Mouse (Mus musculus) liver, embryonic 12.5 days (tissue): Measurements from ENCODE around the gene Gpc1. TPM values are rescaled to one million over a fixed set of nuclear protein-coding genes. Genes with fewer than 3 reads are reported as not detected.
A peak's percentile ranks its signal among the peaks of the same experiment; 100 is the strongest.

Experiments
- ATAC-seq: fragments of 200-750 bp; cut with Nextera tagmentation; 2 replicates; pipeline ENCODE4 v1.8.0; 2017; ENCODE audit warnings: moderate number of reproducible peaks, mild to moderate bottlenecking, moderate library complexity
- H3K27ac ChIP-seq: fragments of 300-500 bp; sonication (generic); 2 replicates; pipeline ENCODE4 v1.5.1; 2016; ENCODE audit warnings: mild to moderate bottlenecking
- H3K27me3 ChIP-seq: fragments of 300-500 bp; sonication (generic); replicated peaks from 2 replicates; pipeline ENCODE4 v1.6.1; 2016; ENCODE audit warnings: mild to moderate bottlenecking, moderate library complexity
- H3K36me3 ChIP-seq: fragments of 300-500 bp; sonication (generic); 2 replicates; pipeline ENCODE4 v1.6.1; 2016; ENCODE audit warnings: mild to moderate bottlenecking, moderate library complexity
- H3K4me1 ChIP-seq: fragments of 300-500 bp; sonication (generic); 2 replicates; pipeline ENCODE4 v1.6.1; 2016
- H3K4me2 ChIP-seq: fragments of 300-500 bp; sonication (generic); 2 replicates; pipeline ENCODE4 v1.6.1; 2016; ENCODE audit warnings: mild to moderate bottlenecking, moderate library complexity
- H3K4me3 ChIP-seq: fragments of 300-500 bp; sonication (generic); 2 replicates; pipeline ENCODE4 v1.5.1; 2016; ENCODE audit warnings: mild to moderate bottlenecking, moderate library complexity
- H3K9ac ChIP-seq: fragments of 300-500 bp; sonication (generic); 2 replicates; pipeline ENCODE4 v1.6.1; 2016; ENCODE audit warnings: mild to moderate bottlenecking, moderate library complexity
- H3K9me3 ChIP-seq: fragments of 300-500 bp; sonication (generic); replicated peaks from 2 replicates; pipeline ENCODE4 v1.6.1; 2016; ENCODE audit warnings: mild to moderate bottlenecking, moderate library complexity
- WGBS: fragments of 180-500 bp; shearing (Covaris S2); methylation state at CpG from one replicate; pipeline ENCODE4 v1.1.7; 2016; ENCODE audit not compliant: insufficient replicate concordance; 5-methylcytosine and 5-hydroxymethylcytosine counted together
- microRNA counts: library from miRNA; unstranded; fragments of <30 nt; microRNA quantifications from one replicate; lab custom pipeline; 2017
- microRNA-seq: library from miRNA; unstranded; fragments of <30 nt; microRNA quantifications from one replicate; pipeline ENCODE4, GENCODE M21; 2017
- polyA plus RNA-seq: library from polyadenylated mRNA; unstranded; fragments of >200 nt; fragmentation: Nextera tagmentation; extraction: Ambion mirVana; gene quantifications from 2 replicates; pipeline ENCODE4 v1.2.1, GENCODE M21; 2016

Gene Gpc1
- polyA plus RNA-seq, 1 experiment from 2014 or later: 5.5 TPM

DNA sequence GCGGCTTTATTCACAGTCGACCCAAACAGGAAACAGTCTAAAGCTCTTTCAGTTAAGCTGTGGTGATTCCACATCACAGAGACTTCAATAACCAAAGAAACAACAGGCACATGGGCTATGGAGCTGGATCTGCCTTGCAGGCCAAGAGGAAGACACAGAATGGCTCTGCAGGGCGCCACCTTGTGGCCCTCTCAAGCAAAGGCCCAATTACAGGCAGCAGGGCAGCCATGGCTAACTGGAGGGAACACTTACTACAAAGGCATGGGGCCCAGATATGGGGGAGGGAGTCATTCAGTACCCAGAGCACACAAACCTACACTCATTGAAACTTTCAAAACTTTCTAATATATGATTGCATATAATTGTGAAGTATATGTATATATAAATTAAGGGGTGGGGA is 63.6 kb downstream of the Gpc1 start:
- no peak for ATAC-seq
- H3K36me3 ChIP-seq: no peaks in the 10 kb centered on the region
- H3K9ac ChIP-seq: no peak overlapping the region
- H3K27ac ChIP-seq: no peak overlapping the region
- no peak overlapping the region for H3K4me2 ChIP-seq
- H3K27me3 ChIP-seq: peaks cover 9% of the 10 kb centered on the region
- no peaks in the 10 kb centered on the region for H3K4me1 ChIP-seq
- no peak overlapping the region for H3K4me3 ChIP-seq
- H3K9me3 ChIP-seq: no peaks in the 10 kb centered on the region
- WGBS: 10% methylated on average over 3 of the region's 3 CpGs

DNA sequence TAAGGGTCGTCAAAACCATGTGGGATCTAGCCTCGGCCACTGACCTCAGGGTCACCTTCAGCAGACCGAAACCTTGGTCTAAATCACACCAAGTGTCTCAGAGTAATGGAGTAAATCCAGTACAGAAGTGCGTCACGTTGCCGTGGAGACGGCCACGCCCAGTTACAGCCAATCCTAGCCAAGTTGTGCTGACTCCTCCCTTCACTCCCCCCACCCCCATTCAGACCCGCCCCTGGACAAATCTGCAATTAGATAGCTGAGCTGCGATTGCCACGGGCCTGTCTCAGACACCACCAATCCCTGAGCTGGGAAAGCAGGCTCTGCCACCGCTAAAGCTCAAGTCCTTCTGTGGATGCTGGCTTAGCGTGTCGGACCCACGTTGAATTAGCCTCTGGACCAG is 71.3 kb downstream of the Gpc1 start, which contains the start of gene Ankmy1:
Ankmy1 (minus strand) TSS at position 121 of the 400 bp plus-strand sequence.
- peaks cover 39% of the 10 kb centered on the region for H3K27me3 ChIP-seq
- WGBS: 5% methylated on average over 15 of the region's 15 CpGs
- H3K9ac ChIP-seq: no peak within 1 kb of the TSS
- H3K4me3 ChIP-seq: no peak within 1 kb of the TSS
- H3K4me2 ChIP-seq: peak within 1 kb of the TSS; percentile 29
- no peaks in the 10 kb centered on the region for H3K9me3 ChIP-seq
- H3K36me3 ChIP-seq: no peaks in the 10 kb centered on the region
- peaks cover 18% of the 10 kb centered on the region for H3K4me1 ChIP-seq
- H3K27ac ChIP-seq: no peak within 1 kb of the TSS
- no peak for ATAC-seq

DNA sequence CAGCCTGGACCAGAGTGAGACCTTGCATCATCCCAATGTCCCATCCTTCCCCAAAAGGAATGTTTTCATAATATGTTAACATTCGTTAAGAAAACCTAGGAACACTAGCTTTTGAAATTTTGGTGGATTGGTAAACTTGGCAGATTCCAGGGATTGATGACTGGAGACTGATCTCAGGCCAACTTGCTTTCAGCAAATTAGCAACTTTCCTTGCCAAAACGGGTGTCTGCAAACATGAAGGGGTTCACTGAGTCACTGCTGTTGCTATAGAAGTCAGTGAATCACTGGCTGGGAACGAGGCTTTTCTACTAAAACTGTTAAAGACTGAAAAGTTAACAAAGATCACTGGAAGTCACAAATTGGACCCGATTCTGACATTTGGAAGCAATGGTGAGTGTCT is 72.2 kb downstream of the Gpc1 start:
- H3K36me3 ChIP-seq: no peaks in the 10 kb centered on the region
- peaks cover 27% of the 10 kb centered on the region for H3K4me1 ChIP-seq
- no peak overlapping the region for H3K9ac ChIP-seq
- no peak for ATAC-seq
- no peak overlapping the region for H3K27ac ChIP-seq
- no peak overlapping the region for H3K4me2 ChIP-seq
- H3K9me3 ChIP-seq: no peaks in the 10 kb centered on the region
- peaks cover 39% of the 10 kb centered on the region for H3K27me3 ChIP-seq
- 61% methylated on average over 4 of the region's 4 CpGs for WGBS
- no peak overlapping the region for H3K4me3 ChIP-seq

DNA sequence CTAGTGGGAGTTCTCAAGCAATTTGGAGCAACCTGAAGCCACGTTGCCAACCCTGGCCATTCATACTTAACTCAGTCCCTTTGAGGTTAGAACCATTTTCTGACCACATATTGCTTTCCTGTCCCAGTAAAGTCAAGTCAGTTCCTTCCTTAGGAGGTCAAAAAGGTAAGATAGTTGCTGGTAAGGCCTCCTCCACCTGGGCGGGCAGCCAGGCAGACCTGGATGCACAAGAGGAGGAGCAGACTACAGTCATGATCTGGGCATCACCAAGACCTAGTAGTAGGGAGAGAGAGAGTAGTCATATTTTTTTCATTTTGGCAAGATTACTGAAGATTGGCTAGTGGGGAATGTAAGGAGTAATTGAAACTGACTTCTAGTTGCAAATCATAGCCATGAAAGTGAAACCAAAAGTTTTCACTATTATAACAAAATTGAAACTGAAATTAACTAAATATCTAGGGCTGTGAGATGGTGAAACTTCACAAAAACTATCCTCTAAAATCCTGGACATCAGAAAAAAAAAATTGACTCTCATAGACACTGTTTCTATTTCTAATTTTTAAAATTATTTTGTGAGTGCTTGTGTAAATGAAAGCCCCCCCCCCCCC is 74.4 kb downstream of the Gpc1 start:
- no peak for ATAC-seq
- 64% methylated on average over 2 of the region's 2 CpGs for WGBS
- no peak overlapping the region for H3K27ac ChIP-seq

DNA sequence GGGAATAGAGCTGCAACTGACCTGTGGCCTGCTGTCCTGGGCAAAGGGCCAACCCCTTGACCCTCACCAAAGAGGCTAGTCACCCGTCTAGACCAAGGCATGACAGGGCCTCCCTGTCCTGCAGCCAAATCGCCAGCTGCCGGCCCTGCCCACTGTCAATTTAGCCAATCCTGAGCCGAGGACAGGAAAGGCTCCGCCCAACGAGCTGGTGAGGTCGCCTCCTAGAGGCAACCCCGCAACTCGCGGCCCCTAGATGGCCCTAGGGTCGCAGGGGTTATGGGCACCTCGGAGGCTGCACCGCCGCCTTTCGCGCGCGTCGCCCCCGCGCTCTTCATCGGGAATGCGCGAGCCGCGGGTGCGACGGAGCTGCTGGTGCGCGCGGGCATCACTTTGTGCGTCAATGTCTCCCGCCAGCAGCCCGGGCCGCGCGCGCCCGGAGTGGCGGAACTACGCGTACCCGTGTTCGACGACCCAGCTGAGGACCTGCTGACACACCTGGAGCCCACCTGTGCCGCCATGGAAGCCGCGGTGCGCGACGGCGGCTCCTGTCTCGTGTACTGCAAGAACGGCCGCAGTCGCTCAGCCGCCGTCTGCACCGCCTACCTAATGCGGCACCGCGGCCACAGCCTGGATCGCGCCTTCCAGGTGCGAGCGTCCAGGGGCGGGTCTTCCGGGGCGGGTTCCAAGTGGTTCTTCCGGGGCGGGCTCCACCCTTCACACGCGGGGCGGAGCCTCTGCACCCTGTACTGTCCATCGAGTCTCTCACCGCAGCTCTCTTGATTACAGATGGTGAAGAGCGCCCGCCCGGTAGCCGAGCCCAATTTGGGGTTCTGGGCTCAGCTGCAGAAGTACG is 75.6 kb downstream of the Gpc1 start, which contains the start of gene Dusp28:
Dusp28 (plus strand) TSS at position 203 of the 853 bp plus-strand sequence.
- 1% methylated on average over 81 of the region's 81 CpGs for WGBS
- Histone ChIP-seq H3K4me3 (peak within 1 kb of the TSS; percentile 80), H3K27ac (peak within 1 kb of the TSS; percentile 89), H3K4me2 (peak within 1 kb of the TSS; percentile 91), H3K4me1 (peaks cover 54% of the 10 kb centered on the region), H3K27me3 (peaks cover 22% of the 10 kb centered on the region), H3K9ac (peak within 1 kb of the TSS; percentile 80), H3K9me3 (no peaks in the 10 kb centered on the region), H3K36me3 (no peaks in the 10 kb centered on the region)
- ATAC-seq: peak; percentile 91

More for the DNA sequence above, 74.4 kb downstream of the Gpc1 start:
- Histone ChIP-seq H3K36me3 (no peaks in the 10 kb centered on the region), H3K27me3 (peaks cover 34% of the 10 kb centered on the region), H3K4me2 (peak overlapping the region; percentile 91), H3K9ac (no peak overlapping the region), H3K4me3 (no peak overlapping the region), H3K9me3 (no peaks in the 10 kb centered on the region), H3K4me1 (peaks cover 45% of the 10 kb centered on the region)

DNA sequence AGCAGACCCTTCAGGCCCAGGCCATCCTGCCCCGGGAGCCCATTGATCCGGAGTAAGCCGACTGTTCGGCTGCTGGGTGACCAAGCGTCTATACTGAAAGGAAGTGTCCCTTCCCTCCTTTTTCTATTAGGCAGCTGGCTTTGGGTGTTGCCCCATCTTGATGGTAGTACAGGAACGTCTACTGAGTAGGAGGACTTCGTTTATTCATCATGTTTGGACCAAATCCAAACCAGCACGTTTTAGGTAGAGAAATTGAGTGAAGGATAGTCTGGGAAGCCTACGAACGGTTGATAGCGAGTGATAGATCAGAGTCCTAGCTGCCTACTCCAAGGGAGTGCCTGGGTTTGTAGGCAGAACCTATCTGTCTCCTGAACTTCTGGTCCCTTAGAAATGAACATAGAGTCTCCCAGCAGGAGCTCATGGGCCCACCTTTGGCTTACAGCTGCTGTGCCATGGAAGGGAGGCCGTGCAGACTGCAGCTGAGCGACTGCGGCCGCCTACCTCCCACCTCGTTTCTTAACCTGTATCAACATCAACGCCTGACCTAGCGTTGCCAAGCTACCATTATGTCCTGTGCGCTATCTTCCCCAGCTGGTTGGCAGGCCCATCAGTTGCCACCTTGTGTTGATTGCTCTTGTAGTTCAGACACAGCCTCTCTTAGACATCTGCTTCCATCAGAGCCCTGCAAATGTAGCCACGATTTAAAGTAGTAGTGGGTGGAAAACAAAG is 76.4 kb downstream of the Gpc1 start:
- peak overlapping the region; percentile 80 for H3K4me3 ChIP-seq
- H3K4me2 ChIP-seq: peak overlapping the region; percentile 91
- H3K4me1 ChIP-seq: peaks cover 59% of the 10 kb centered on the region
- H3K9me3 ChIP-seq: no peaks in the 10 kb centered on the region
- no peaks in the 10 kb centered on the region for H3K36me3 ChIP-seq
- H3K9ac ChIP-seq: peak overlapping the region; percentile 80
- H3K27me3 ChIP-seq: peaks cover 14% of the 10 kb centered on the region
- 41% methylated on average over 20 of the region's 20 CpGs for WGBS
- H3K27ac ChIP-seq: peak overlapping the region; percentile 89
- peak; percentile 26 for ATAC-seq

DNA sequence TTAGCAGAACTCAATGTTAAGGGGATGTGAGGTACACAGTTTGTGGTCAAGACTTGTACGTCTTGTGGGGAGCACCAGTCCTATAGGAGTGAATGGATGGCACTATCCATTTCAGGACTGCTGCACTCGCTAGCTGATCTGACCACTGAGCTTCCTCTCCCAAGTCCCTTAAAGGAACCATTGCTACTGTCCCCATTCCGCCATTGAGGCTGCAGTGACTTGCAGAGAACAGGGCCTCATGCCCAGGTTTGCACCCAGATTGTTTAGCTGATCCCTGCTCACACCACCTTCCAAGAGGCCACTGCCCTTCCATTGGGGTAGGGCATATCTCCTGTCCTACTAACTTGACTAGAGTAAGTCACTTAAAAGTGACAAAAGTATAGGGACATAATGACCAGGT is 77.2 kb downstream of the Gpc1 start:
- Histone ChIP-seq H3K4me2 (no peak overlapping the region), H3K27ac (no peak overlapping the region), H3K27me3 (peaks cover 8% of the 10 kb centered on the region), H3K9me3 (no peaks in the 10 kb centered on the region), H3K36me3 (peaks cover 7% of the 10 kb centered on the region), H3K4me3 (no peak overlapping the region), H3K9ac (no peak overlapping the region), H3K4me1 (peaks cover 58% of the 10 kb centered on the region)
- no peak for ATAC-seq
- WGBS: 81% methylated on average over 3 of the region's 3 CpGs

DNA sequence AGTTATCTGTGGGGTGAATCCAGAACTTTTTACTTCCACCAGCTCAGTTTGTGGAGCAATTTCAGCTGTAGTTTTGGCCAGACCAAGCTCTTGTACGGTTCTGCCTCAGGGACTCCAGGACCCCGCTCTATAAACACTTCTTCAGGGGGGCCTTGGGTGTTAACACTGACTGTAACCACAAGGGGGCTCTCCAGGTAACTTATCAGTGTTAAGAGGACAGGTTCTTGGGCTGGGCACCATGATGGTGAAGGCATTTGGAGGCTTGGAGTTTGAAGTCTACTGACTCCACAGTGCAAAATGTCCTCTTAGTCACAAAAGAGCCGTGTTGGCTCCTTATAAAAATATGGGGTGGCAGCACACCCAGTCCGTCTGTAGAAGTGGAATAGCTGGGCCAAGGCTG is 77.6 kb downstream of the Gpc1 start:
- no peak overlapping the region for H3K9ac ChIP-seq
- no peaks in the 10 kb centered on the region for H3K9me3 ChIP-seq
- H3K36me3 ChIP-seq: peaks cover 11% of the 10 kb centered on the region
- no peak overlapping the region for H3K27ac ChIP-seq
- no peak overlapping the region for H3K4me3 ChIP-seq
- peaks cover 58% of the 10 kb centered on the region for H3K4me1 ChIP-seq
- H3K27me3 ChIP-seq: peaks cover 8% of the 10 kb centered on the region
- H3K4me2 ChIP-seq: no peak overlapping the region
- 51% methylated on average over 4 of the region's 4 CpGs for WGBS
- ATAC-seq: no peak

MicroRNA genes within 50 kb of the gene (microRNA counts, 519-probe panel; counts per million panel counts)
- 582 counts per million, percentile 70 among the panel's probes with 10 or more counts for microRNA mmu-miR-149 (lab: Ali Mortazavi, UCI)

Small RNA genes lying within 50 kb of the gene (microRNA-seq; reads per million reads assigned to microRNA genes)
- 1,589 reads per million, percentile 79 among the genes with 10 or more reads in this experiment for gene Mir149

Other genes with a start within 250 kb of the Gpc1 start
- not detected in 2 replicates for gene Olfr1412, start 245.9 kb upstream of the Gpc1 start, polyA plus RNA-seq
- not detected in 2 replicates for gene Olfr1411, start 237.2 kb upstream of the Gpc1 start, polyA plus RNA-seq
- not detected in 2 replicates for gene Olfr1410, start 225.9 kb upstream of the Gpc1 start, polyA plus RNA-seq
- not detected in 2 replicates for gene Olfr12, start 213.9 kb upstream of the Gpc1 start, polyA plus RNA-seq
- gene Cops9, start 189.7 kb upstream of the Gpc1 start, polyA plus RNA-seq: 216 and 232 TPM in 2 replicates
- 0.15 and 0.23 TPM in 2 replicates for gene Otos, start 182.8 kb upstream of the Gpc1 start, polyA plus RNA-seq
- gene Ankmy1, start 71.3 kb downstream of the Gpc1 start, polyA plus RNA-seq: 0.04 and 0.11 TPM in 2 replicates
- gene Dusp28, start 75.3 kb downstream of the Gpc1 start, polyA plus RNA-seq: 7.2 and 7.7 TPM in 2 replicates
- gene Rnpepl1, start 79.1 kb downstream of the Gpc1 start, polyA plus RNA-seq: 22.1 and 22.3 TPM in 2 replicates
- 12.5 and 12.6 TPM in 2 replicates for gene Capn10, start 102.7 kb downstream of the Gpc1 start, polyA plus RNA-seq
- 0.36 and 0.51 TPM in 2 replicates for gene Gpr35, start 119.2 kb downstream of the Gpc1 start, polyA plus RNA-seq
- not detected in 2 replicates for gene Aqp12, start 174.7 kb downstream of the Gpc1 start, polyA plus RNA-seq